Mouse (Mus musculus): ENCODE results near the gene Nfasc. TPM values are rescaled to one million over a fixed set of nuclear protein-coding genes. Genes with fewer than 3 reads are reported as not detected.
A peak's percentile ranks its signal among the peaks of the same experiment; 100 is the strongest.

The Nfasc gene
- polyA plus RNA-seq, 1 experiment from 2014 or later = 0.99 TPM

- no peak for ATAC-seq (ENCODE audit: insufficient number of reproducible peaks, low FRiP score, low TSS enrichment, low read depth)
- no peak for DNase-seq (ENCODE audit: low spot score)
- no peak overlapping the region for H3K9ac ChIP-seq (ENCODE audit: low read length)
- H3K4me2 ChIP-seq (ENCODE audit: low read depth, severe bottlenecking) = no peak overlapping the region
- no peak overlapping the region for H3K27ac ChIP-seq (replicated peaks; ENCODE audit: low read depth, low read length)
- 87% methylated on average over 8 of the region's 8 CpGs for WGBS
- no peaks in the 10 kb centered on the region for H3K9me3 ChIP-seq (ENCODE audit: control insufficient read depth, low read length)
- no peak overlapping the region for H3K4me3 ChIP-seq (ENCODE audit: low read depth, low read length)
- no peaks in the 10 kb centered on the region for H3K36me3 ChIP-seq (ENCODE audit: control insufficient read depth, insufficient read depth, low read length)
- H3K27me3 ChIP-seq (ENCODE audit: control insufficient read depth, insufficient read depth, low read length) = no peaks in the 10 kb centered on the region
- peaks cover 14% of the 10 kb centered on the region for H3K4me1 ChIP-seq (ENCODE audit: control insufficient read depth, insufficient read depth, low read length)
Measured at GRCm38 (mm10) chr1:132628183-132628582, 113.4 kb downstream of the Nfasc start.

GRCm38 (mm10) chr1:132626125-132626756 lies 115.4 kb downstream of the Nfasc start:
- no peak for ATAC-seq (ENCODE audit: insufficient number of reproducible peaks, low FRiP score, low TSS enrichment, low read depth)
- Histone ChIP-seq H3K9me3 (ENCODE audit: control insufficient read depth, low read length) (no peaks in the 10 kb centered on the region), H3K36me3 (ENCODE audit: control insufficient read depth, insufficient read depth, low read length) (no peaks in the 10 kb centered on the region), H3K9ac (ENCODE audit: low read length) (no peak overlapping the region), H3K27me3 (ENCODE audit: control insufficient read depth, insufficient read depth, low read length) (no peaks in the 10 kb centered on the region), H3K4me2 (ENCODE audit: low read depth, severe bottlenecking) (no peak overlapping the region), H3K4me3 (ENCODE audit: low read depth, low read length) (no peak overlapping the region), H3K4me1 (ENCODE audit: control insufficient read depth, insufficient read depth, low read length) (peaks cover 15% of the 10 kb centered on the region), H3K27ac (replicated peaks; ENCODE audit: low read depth, low read length) (no peak overlapping the region)
- DNase-seq (ENCODE audit: low spot score) = peak; percentile 35
- 42% methylated on average over 7 of the region's 7 CpGs for WGBS

- H3K4me1 ChIP-seq (ENCODE audit: control insufficient read depth, insufficient read depth, low read length) = peaks cover 15% of the 10 kb centered on the region
Measured at GRCm38 (mm10) chr1:132625034-132625433, 116.6 kb downstream of the Nfasc start.

GRCm38 (mm10) chr1:132624466-132624865 lies 117.1 kb downstream of the Nfasc start:
- H3K4me1 ChIP-seq (ENCODE audit: control insufficient read depth, insufficient read depth, low read length) = peaks cover 15% of the 10 kb centered on the region
- H3K9me3 ChIP-seq (ENCODE audit: control insufficient read depth, low read length) = no peaks in the 10 kb centered on the region
- H3K9ac ChIP-seq (ENCODE audit: low read length) = no peak overlapping the region
- WGBS = 23% methylated on average over 1 of the region's 1 CpGs
- H3K27ac ChIP-seq (replicated peaks; ENCODE audit: low read depth, low read length) = no peak overlapping the region
- DNase-seq (ENCODE audit: low spot score) (no peak), ATAC-seq (ENCODE audit: insufficient number of reproducible peaks, low FRiP score, low TSS enrichment, low read depth) (no peak)
- H3K36me3 ChIP-seq (ENCODE audit: control insufficient read depth, insufficient read depth, low read length) = no peaks in the 10 kb centered on the region
- H3K4me3 ChIP-seq (ENCODE audit: low read depth, low read length) = no peak overlapping the region
- H3K27me3 ChIP-seq (ENCODE audit: control insufficient read depth, insufficient read depth, low read length) = no peaks in the 10 kb centered on the region
- no peak overlapping the region for H3K4me2 ChIP-seq (ENCODE audit: low read depth, severe bottlenecking)

More at GRCm38 (mm10) chr1:132625034-132625433, 116.6 kb downstream of the Nfasc start:
- DNase-seq (ENCODE audit: low spot score) = no peak
- 30% methylated on average over 6 of the region's 6 CpGs for WGBS
- ATAC-seq (ENCODE audit: insufficient number of reproducible peaks, low FRiP score, low TSS enrichment, low read depth) = 0 out of 2 replicates have a peak, but pooled peaks have one; percentile 39
- no peaks in the 10 kb centered on the region for H3K27me3 ChIP-seq (ENCODE audit: control insufficient read depth, insufficient read depth, low read length)
- no peak overlapping the region for H3K4me2 ChIP-seq (ENCODE audit: low read depth, severe bottlenecking)
- no peaks in the 10 kb centered on the region for H3K36me3 ChIP-seq (ENCODE audit: control insufficient read depth, insufficient read depth, low read length)
- H3K27ac ChIP-seq (replicated peaks; ENCODE audit: low read depth, low read length) = no peak overlapping the region
- no peak overlapping the region for H3K4me3 ChIP-seq (ENCODE audit: low read depth, low read length)
- H3K9me3 ChIP-seq (ENCODE audit: control insufficient read depth, low read length) = no peaks in the 10 kb centered on the region
- no peak overlapping the region for H3K9ac ChIP-seq (ENCODE audit: low read length)

GRCm38 (mm10) chr1:132623641-132624336 lies 117.8 kb downstream of the Nfasc start:
- no peak for ATAC-seq (ENCODE audit: insufficient number of reproducible peaks, low FRiP score, low TSS enrichment, low read depth)
- Histone ChIP-seq H3K9ac (ENCODE audit: low read length) (no peak overlapping the region), H3K4me2 (ENCODE audit: low read depth, severe bottlenecking) (no peak overlapping the region), H3K27ac (replicated peaks; ENCODE audit: low read depth, low read length) (no peak overlapping the region), H3K27me3 (ENCODE audit: control insufficient read depth, insufficient read depth, low read length) (no peaks in the 10 kb centered on the region), H3K4me3 (ENCODE audit: low read depth, low read length) (no peak overlapping the region), H3K36me3 (ENCODE audit: control insufficient read depth, insufficient read depth, low read length) (no peaks in the 10 kb centered on the region), H3K4me1 (ENCODE audit: control insufficient read depth, insufficient read depth, low read length) (peaks cover 15% of the 10 kb centered on the region), H3K9me3 (ENCODE audit: control insufficient read depth, low read length) (no peaks in the 10 kb centered on the region)
- DNase-seq (ENCODE audit: low spot score) = no peak
- WGBS = 37% methylated on average over 14 of the region's 14 CpGs

GRCm38 (mm10) chr1:132612066-132612465 lies 129.5 kb downstream of the Nfasc start:
- H3K4me1 ChIP-seq (ENCODE audit: control insufficient read depth, insufficient read depth, low read length) = no peaks in the 10 kb centered on the region
- H3K36me3 ChIP-seq (ENCODE audit: control insufficient read depth, insufficient read depth, low read length) = no peaks in the 10 kb centered on the region
- ATAC-seq (ENCODE audit: insufficient number of reproducible peaks, low FRiP score, low TSS enrichment, low read depth) (no peak), DNase-seq (ENCODE audit: low spot score) (no peak)
- no peak overlapping the region for H3K27ac ChIP-seq (replicated peaks; ENCODE audit: low read depth, low read length)
- no peak overlapping the region for H3K4me2 ChIP-seq (ENCODE audit: low read depth, severe bottlenecking)
- no peak overlapping the region for H3K9ac ChIP-seq (ENCODE audit: low read length)
- no peak overlapping the region for H3K4me3 ChIP-seq (ENCODE audit: low read depth, low read length)
- H3K27me3 ChIP-seq (ENCODE audit: control insufficient read depth, insufficient read depth, low read length) = 0 out of 2 replicates have a peak, but pooled peaks cover 2% of the 10 kb centered on the region
- no peaks in the 10 kb centered on the region for H3K9me3 ChIP-seq (ENCODE audit: control insufficient read depth, low read length)
- 84% methylated on average over 4 of the region's 4 CpGs for WGBS

GRCm38 (mm10) chr1:132609048-132609634 lies 132.5 kb downstream of the Nfasc start:
- Histone ChIP-seq H3K9me3 (ENCODE audit: control insufficient read depth, low read length) (no peaks in the 10 kb centered on the region), H3K27ac (replicated peaks; ENCODE audit: low read depth, low read length) (no peak overlapping the region), H3K4me1 (ENCODE audit: control insufficient read depth, insufficient read depth, low read length) (no peaks in the 10 kb centered on the region), H3K4me2 (ENCODE audit: low read depth, severe bottlenecking) (no peak overlapping the region), H3K36me3 (ENCODE audit: control insufficient read depth, insufficient read depth, low read length) (no peaks in the 10 kb centered on the region), H3K4me3 (ENCODE audit: low read depth, low read length) (no peak overlapping the region), H3K9ac (ENCODE audit: low read length) (no peak overlapping the region), H3K27me3 (ENCODE audit: control insufficient read depth, insufficient read depth, low read length) (0 out of 2 replicates have a peak, but pooled peaks cover 2% of the 10 kb centered on the region)
- ATAC-seq (ENCODE audit: insufficient number of reproducible peaks, low FRiP score, low TSS enrichment, low read depth) (no peak), DNase-seq (ENCODE audit: low spot score) (peak; percentile 81)
- WGBS = 44% methylated on average over 4 of the region's 4 CpGs

GRCm38 (mm10) chr1:132602161-132602560 lies 139.4 kb downstream of the Nfasc start:
- WGBS = 36% methylated on average over 8 of the region's 8 CpGs
- Histone ChIP-seq H3K4me1 (ENCODE audit: control insufficient read depth, insufficient read depth, low read length) (no peaks in the 10 kb centered on the region), H3K9me3 (ENCODE audit: control insufficient read depth, low read length) (no peaks in the 10 kb centered on the region), H3K27me3 (ENCODE audit: control insufficient read depth, insufficient read depth, low read length) (no peaks in the 10 kb centered on the region), H3K9ac (ENCODE audit: low read length) (no peak overlapping the region), H3K4me3 (ENCODE audit: low read depth, low read length) (no peak overlapping the region), H3K4me2 (ENCODE audit: low read depth, severe bottlenecking) (no peak overlapping the region), H3K36me3 (ENCODE audit: control insufficient read depth, insufficient read depth, low read length) (no peaks in the 10 kb centered on the region), H3K27ac (replicated peaks; ENCODE audit: low read depth, low read length) (no peak overlapping the region)
- ATAC-seq (ENCODE audit: insufficient number of reproducible peaks, low FRiP score, low TSS enrichment, low read depth) = 0 out of 2 replicates have a peak, but pooled peaks have one; percentile 60
- no peak for DNase-seq (ENCODE audit: low spot score)

All from limb, embryonic 11.5 days (tissue).